Mouse (Mus musculus) hindbrain, embryonic 11.5 days (tissue): ENCODE results near the gene Ptpn14. TPM values are rescaled to one million over a fixed set of nuclear protein-coding genes. Genes with fewer than 3 reads are reported as not detected.

Source experiments
- ATAC-seq: fragments of 200-750 bp; cut with Nextera tagmentation; 2 replicates; pipeline ENCODE4 v1.8.0; 2017; ENCODE audit warnings: mild to moderate bottlenecking, moderate TSS enrichment, moderate library complexity; ENCODE audit not compliant: low FRiP score
- DNase-seq: peaks from one replicate; pipeline ENCODE4 v3.0.0-alpha.2; 2015; ENCODE audit warnings: low spot score
- H3K27ac ChIP-seq: fragments of 300-500 bp; sonication (generic); 2 replicates; pipeline ENCODE4 v1.5.1; 2014; ENCODE audit warnings: mild to moderate bottlenecking, low read depth, low read length
- H3K27me3 ChIP-seq: fragments of 300-500 bp; sonication (generic); 2 replicates; pipeline ENCODE4 v1.6.1; 2014; ENCODE audit warnings: mild to moderate bottlenecking, low read length, moderate library complexity, mixed read lengths; ENCODE audit not compliant: control insufficient read depth, insufficient read depth
- H3K36me3 ChIP-seq: fragments of 300-500 bp; sonication (generic); 2 replicates; pipeline ENCODE4 v1.6.1; 2014; ENCODE audit warnings: mild to moderate bottlenecking, low read length, moderate library complexity, mixed read lengths; ENCODE audit not compliant: control insufficient read depth, insufficient read depth
- H3K4me1 ChIP-seq: fragments of 300-500 bp; sonication (generic); replicated peaks from 2 replicates; pipeline ENCODE4 v1.6.1; 2014; ENCODE audit warnings: low read length, mixed read lengths; ENCODE audit not compliant: control insufficient read depth, insufficient read depth
- H3K4me2 ChIP-seq: fragments of 300-500 bp; sonication (generic); replicated peaks from 2 replicates; pipeline ENCODE4 v1.6.1; 2014; ENCODE audit warnings: mild to moderate bottlenecking, low read depth, low read length
- H3K4me3 ChIP-seq: fragments of 300-500 bp; sonication (generic); 2 replicates; pipeline ENCODE4 v1.5.1; 2014; ENCODE audit warnings: low read depth, low read length
- H3K9ac ChIP-seq: fragments of 300-500 bp; sonication (generic); 2 replicates; pipeline ENCODE4 v1.6.1; 2014; ENCODE audit warnings: low read depth, low read length
- H3K9me3 ChIP-seq: fragments of 300-500 bp; sonication (generic); 2 replicates; pipeline ENCODE4 v1.6.1; 2016; ENCODE audit warnings: low read length; ENCODE audit not compliant: control insufficient read depth
- WGBS: fragments of 180-500 bp; shearing (Covaris S2); extraction: QIAGEN DNeasy Blood & Tissue Kit; methylation state at CpG from one replicate; pipeline ENCODE4 v1.1.7; 2014; 5-methylcytosine and 5-hydroxymethylcytosine counted together
- polyA plus RNA-seq: library from polyadenylated mRNA; unstranded; fragments of >200 nt; fragmentation: Nextera tagmentation; extraction: Ambion mirVana; gene quantifications from 2 replicates; pipeline ENCODE4 v1.2.1, GENCODE M21; 2014

The Ptpn14 gene
- polyA plus RNA-seq, 1 experiment from 2014 or later, result 7.2 TPM

- Histone ChIP-seq H3K27me3 (no peaks in the 10 kb centered on the region), H3K27ac (no peak overlapping the region), H3K9me3 (no peaks in the 10 kb centered on the region), H3K36me3 (no peaks in the 10 kb centered on the region), H3K4me2 (no peak overlapping the region), H3K4me3 (no peak overlapping the region), H3K4me1 (peaks cover 5% of the 10 kb centered on the region; the same call in 1 of the 2 replicates), H3K9ac (peak overlapping the region; percentile 4; the same call in 1 of the 2 replicates)
- ATAC-seq (no peak), DNase-seq (no peak)
- WGBS, result 52% methylated on average over 13 of the region's 13 CpGs
Measured at GRCm38 (mm10) chr1:189884951-189885350, 156.9 kb downstream of the Ptpn14 start.

- DNase-seq, result no peak
- no peak overlapping the region for H3K4me2 ChIP-seq
- H3K36me3 ChIP-seq, result no peaks in the 10 kb centered on the region
- H3K4me1 ChIP-seq, result peaks cover 5% of the 10 kb centered on the region; the same call in 1 of the 2 replicates
- H3K9me3 ChIP-seq, result no peaks in the 10 kb centered on the region
- no peak overlapping the region for H3K27ac ChIP-seq
- H3K9ac ChIP-seq, result no peak overlapping the region
- no peaks in the 10 kb centered on the region for H3K27me3 ChIP-seq
- ATAC-seq, result no peak
- no peak overlapping the region for H3K4me3 ChIP-seq
- WGBS, result 83% methylated on average over 6 of the region's 6 CpGs
Measured at GRCm38 (mm10) chr1:189885975-189886374, 157.9 kb downstream of the Ptpn14 start.

- H3K9me3 ChIP-seq, result no peaks in the 10 kb centered on the region
- no peak overlapping the region for H3K9ac ChIP-seq
- no peaks in the 10 kb centered on the region for H3K36me3 ChIP-seq
- ATAC-seq (peak; percentile 52; the same call in 1 of the 2 replicates), DNase-seq (peak; percentile 80)
- no peak overlapping the region for H3K27ac ChIP-seq
- WGBS, result 42% methylated on average over 7 of the region's 7 CpGs
- H3K27me3 ChIP-seq, result no peaks in the 10 kb centered on the region
- peaks cover 5% of the 10 kb centered on the region; the same call in 1 of the 2 replicates for H3K4me1 ChIP-seq
- no peak overlapping the region for H3K4me3 ChIP-seq
- H3K4me2 ChIP-seq, result no peak overlapping the region
Measured at GRCm38 (mm10) chr1:189887518-189887917, 159.4 kb downstream of the Ptpn14 start.

GRCm38 (mm10) chr1:189888749-189889148 lies 160.7 kb downstream of the Ptpn14 start:
- Histone ChIP-seq H3K4me1 (peaks cover 3% of the 10 kb centered on the region; the same call in 1 of the 2 replicates), H3K9me3 (no peaks in the 10 kb centered on the region), H3K4me2 (no peak overlapping the region), H3K27me3 (no peaks in the 10 kb centered on the region), H3K9ac (no peak overlapping the region), H3K27ac (no peak overlapping the region), H3K4me3 (no peak overlapping the region), H3K36me3 (no peaks in the 10 kb centered on the region)
- DNase-seq (no peak), ATAC-seq (no peak)
- 66% methylated on average over 10 of the region's 10 CpGs for WGBS

GRCm38 (mm10) chr1:189894191-189894590 lies 166.1 kb downstream of the Ptpn14 start:
- DNase-seq, result no peak

GRCm38 (mm10) chr1:189897861-189898260 lies 169.8 kb downstream of the Ptpn14 start:
- WGBS, result 75% methylated on average over 9 of the region's 9 CpGs
- Histone ChIP-seq H3K27me3 (no peaks in the 10 kb centered on the region), H3K36me3 (no peaks in the 10 kb centered on the region), H3K27ac (no peak overlapping the region), H3K9me3 (no peaks in the 10 kb centered on the region), H3K9ac (no peak overlapping the region), H3K4me3 (no peak overlapping the region), H3K4me2 (no peak overlapping the region), H3K4me1 (no peaks in the 10 kb centered on the region)
- no peak for ATAC-seq
- DNase-seq, result no peak

More at GRCm38 (mm10) chr1:189894191-189894590, 166.1 kb downstream of the Ptpn14 start:
- no peak for ATAC-seq
- Histone ChIP-seq H3K4me1 (no peaks in the 10 kb centered on the region), H3K9ac (no peak overlapping the region), H3K27me3 (no peaks in the 10 kb centered on the region), H3K27ac (no peak overlapping the region), H3K4me3 (no peak overlapping the region), H3K4me2 (no peak overlapping the region), H3K9me3 (no peaks in the 10 kb centered on the region), H3K36me3 (no peaks in the 10 kb centered on the region)
- 86% methylated on average over 9 of the region's 9 CpGs for WGBS

GRCm38 (mm10) chr1:189898708-189899107 lies 170.6 kb downstream of the Ptpn14 start:
- Histone ChIP-seq H3K4me2 (no peak overlapping the region), H3K27me3 (no peaks in the 10 kb centered on the region), H3K9me3 (no peaks in the 10 kb centered on the region), H3K36me3 (no peaks in the 10 kb centered on the region), H3K4me3 (no peak overlapping the region), H3K27ac (no peak overlapping the region), H3K4me1 (no peaks in the 10 kb centered on the region), H3K9ac (no peak overlapping the region)
- DNase-seq (no peak), ATAC-seq (no peak)
- 91% methylated on average over 13 of the region's 13 CpGs for WGBS

GRCm38 (mm10) chr1:189899526-189899925 lies 171.5 kb downstream of the Ptpn14 start:
- Histone ChIP-seq H3K9ac (no peak overlapping the region), H3K4me1 (no peaks in the 10 kb centered on the region), H3K9me3 (no peaks in the 10 kb centered on the region), H3K4me3 (no peak overlapping the region), H3K36me3 (no peaks in the 10 kb centered on the region), H3K4me2 (no peak overlapping the region), H3K27me3 (no peaks in the 10 kb centered on the region), H3K27ac (no peak overlapping the region)
- no peak for DNase-seq
- ATAC-seq, result no peak
- WGBS, result 90% methylated on average over 6 of the region's 6 CpGs

- Histone ChIP-seq H3K36me3 (no peaks in the 10 kb centered on the region), H3K4me1 (no peaks in the 10 kb centered on the region), H3K27ac (no peak overlapping the region), H3K4me3 (no peak overlapping the region), H3K9ac (no peak overlapping the region), H3K27me3 (no peaks in the 10 kb centered on the region), H3K4me2 (no peak overlapping the region), H3K9me3 (no peaks in the 10 kb centered on the region)
- no peak for DNase-seq
- no peak for ATAC-seq
- 92% methylated on average over 9 of the region's 9 CpGs for WGBS
Measured at GRCm38 (mm10) chr1:189902413-189902812, 174.3 kb downstream of the Ptpn14 start.
